Mouse (Mus musculus) embryonic facial prominence, embryonic 13.5 days (tissue): Measurements from ENCODE around the gene Lnpep. TPM values are rescaled to one million over a fixed set of nuclear protein-coding genes. Genes with fewer than 3 reads are reported as not detected.
A peak's percentile ranks its signal among the peaks of the same experiment; 100 is the strongest.

Source experiments
- ATAC-seq: fragments of 200-750 bp; cut with Nextera tagmentation; 2 replicates; pipeline ENCODE4 v1.8.0; 2017; ENCODE audit warnings: low read depth; ENCODE audit not compliant: insufficient number of reproducible peaks, insufficient read depth, low FRiP score, low TSS enrichment
- H3K27ac ChIP-seq: fragments of 300-500 bp; sonication (generic); 2 replicates; pipeline ENCODE4 v1.5.1; 2015; ENCODE audit warnings: moderate library complexity, mild to moderate bottlenecking, inconsistent platforms
- H3K27me3 ChIP-seq: fragments of 300-500 bp; sonication (generic); 2 replicates; pipeline ENCODE4 v1.6.1; 2015; ENCODE audit warnings: mild to moderate bottlenecking, inconsistent platforms
- H3K36me3 ChIP-seq: fragments of 300-500 bp; sonication (generic); 2 replicates; pipeline ENCODE4 v1.6.1; 2015; ENCODE audit warnings: mild to moderate bottlenecking, inconsistent platforms
- H3K4me1 ChIP-seq: fragments of 300-500 bp; sonication (generic); 2 replicates; pipeline ENCODE4 v1.6.1; 2015; ENCODE audit warnings: inconsistent platforms
- H3K4me2 ChIP-seq: fragments of 300-500 bp; sonication (generic); 2 replicates; pipeline ENCODE4 v1.6.1; 2015; ENCODE audit warnings: moderate library complexity, mild to moderate bottlenecking, inconsistent platforms
- H3K4me3 ChIP-seq: fragments of 300-500 bp; sonication (generic); 2 replicates; pipeline ENCODE4 v1.5.1; 2015; ENCODE audit warnings: mild to moderate bottlenecking, inconsistent platforms
- H3K9ac ChIP-seq: fragments of 300-500 bp; sonication (generic); 2 replicates; pipeline ENCODE4 v1.6.1; 2015; ENCODE audit warnings: mild to moderate bottlenecking, inconsistent platforms
- H3K9me3 ChIP-seq: fragments of 300-500 bp; sonication (generic); 2 replicates; pipeline ENCODE4 v1.6.1; 2016; ENCODE audit warnings: inconsistent platforms
- WGBS: fragments of 180-500 bp; shearing (Covaris S2); methylation state at CpG from one replicate; pipeline ENCODE4 v1.1.7; 2015; ENCODE audit warnings: mixed read lengths; 5-methylcytosine and 5-hydroxymethylcytosine counted together
- polyA plus RNA-seq: library from polyadenylated mRNA; unstranded; fragments of >200 nt; fragmentation: Nextera tagmentation; extraction: Ambion mirVana; gene quantifications from 2 replicates; pipeline ENCODE4 v1.2.1, GENCODE M21; 2015

The Lnpep gene
- polyA plus RNA-seq, 1 experiment from 2014 or later = 11.5 TPM

DNA sequence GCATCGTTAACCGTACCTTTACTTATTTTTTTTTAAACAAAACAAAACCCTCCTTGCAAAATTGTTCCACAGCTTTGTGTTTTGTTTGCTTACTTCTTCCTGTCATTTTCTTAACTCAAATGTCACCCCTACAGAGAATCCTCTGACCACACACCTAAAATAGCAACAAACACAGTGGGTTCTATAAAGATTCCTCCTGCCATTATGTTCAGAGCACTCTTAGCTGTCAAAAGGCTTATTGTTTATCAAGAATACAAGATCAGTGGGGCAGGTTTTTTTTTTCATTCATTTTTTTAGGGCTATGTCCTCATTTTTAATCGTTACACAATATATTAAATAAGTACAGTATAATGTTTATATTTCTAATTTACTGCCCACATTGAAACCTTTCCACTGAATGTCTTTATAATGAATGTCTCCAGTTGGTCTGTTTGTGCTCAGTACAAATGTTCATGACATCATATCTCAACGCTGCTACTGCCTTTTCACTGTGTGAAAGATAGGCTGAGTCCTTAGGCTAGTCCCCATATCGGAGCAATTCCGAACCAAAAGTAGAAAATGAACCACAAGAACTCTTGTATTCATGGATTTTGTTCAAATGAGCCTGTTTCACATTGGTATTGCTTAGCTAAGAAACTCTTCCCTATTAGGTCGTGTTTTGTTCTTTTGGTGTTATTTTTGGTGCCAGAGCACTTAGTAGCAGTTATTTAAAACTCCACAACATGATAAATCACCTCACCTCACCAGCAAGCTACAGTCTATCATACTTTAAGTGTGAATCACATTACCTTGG, 1.2 kb upstream of the Lnpep start:
- WGBS = 53% methylated on average over 7 of the region's 7 CpGs
- Histone ChIP-seq H3K4me3 (peak overlapping the region; percentile 94), H3K4me2 (peak overlapping the region; percentile 68), H3K9ac (peak overlapping the region; percentile 95), H3K9me3 (no peaks in the 10 kb centered on the region), H3K27ac (peak overlapping the region; percentile 100), H3K36me3 (no peaks in the 10 kb centered on the region), H3K4me1 (peaks cover 5% of the 10 kb centered on the region), H3K27me3 (no peaks in the 10 kb centered on the region)
- no peak for ATAC-seq

GRCm38 (mm10) chr17:17624421-17624956, 361 bp downstream of the Lnpep start:
- ATAC-seq = peak; percentile 99
- Histone ChIP-seq H3K9ac (peak overlapping the region; percentile 95), H3K4me3 (peak overlapping the region; percentile 94), H3K27ac (peak overlapping the region; percentile 100), H3K4me2 (peak overlapping the region; percentile 68), H3K4me1 (peaks cover 5% of the 10 kb centered on the region), H3K9me3 (no peaks in the 10 kb centered on the region), H3K27me3 (no peaks in the 10 kb centered on the region), H3K36me3 (no peaks in the 10 kb centered on the region)
- WGBS = under 1% methylated on average over 51 of the region's 51 CpGs

DNA sequence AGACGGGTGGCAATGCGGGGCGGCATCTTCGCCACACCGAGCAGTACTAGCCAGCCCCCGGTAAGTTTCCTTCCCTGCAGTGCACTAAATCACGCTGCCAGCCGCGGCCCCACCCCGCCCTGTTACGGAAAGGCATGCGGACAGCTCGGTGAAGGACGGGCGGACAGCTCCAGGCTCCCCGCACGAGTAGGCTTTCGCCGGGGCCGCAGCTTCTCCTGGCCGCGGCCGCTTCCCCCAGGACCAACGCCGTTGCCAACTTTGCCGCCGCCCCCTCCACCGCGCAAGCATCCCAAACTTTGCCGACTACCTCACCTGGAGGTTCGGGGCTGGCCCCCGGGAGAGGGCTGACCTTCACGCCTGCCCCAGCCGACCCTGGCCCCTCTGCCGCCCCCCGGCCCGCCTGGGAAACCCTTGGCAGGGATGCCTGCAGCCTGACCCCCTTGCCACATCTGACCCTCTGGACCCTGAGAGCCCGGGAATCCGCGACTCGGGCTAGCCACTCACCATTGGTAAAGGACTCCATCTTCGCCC, 895 bp downstream of the Lnpep start:
- H3K4me1 ChIP-seq = peaks cover 5% of the 10 kb centered on the region
- ATAC-seq = 0 out of 2 replicates have a peak, but pooled peaks have one; percentile 0
- H3K27ac ChIP-seq = peak overlapping the region; percentile 100
- H3K4me3 ChIP-seq = peak overlapping the region; percentile 94
- no peaks in the 10 kb centered on the region for H3K9me3 ChIP-seq
- H3K27me3 ChIP-seq = no peaks in the 10 kb centered on the region
- H3K4me2 ChIP-seq = peak overlapping the region; percentile 68
- H3K36me3 ChIP-seq = no peaks in the 10 kb centered on the region
- WGBS = under 1% methylated on average over 42 of the region's 42 CpGs
- H3K9ac ChIP-seq = peak overlapping the region; percentile 95

DNA sequence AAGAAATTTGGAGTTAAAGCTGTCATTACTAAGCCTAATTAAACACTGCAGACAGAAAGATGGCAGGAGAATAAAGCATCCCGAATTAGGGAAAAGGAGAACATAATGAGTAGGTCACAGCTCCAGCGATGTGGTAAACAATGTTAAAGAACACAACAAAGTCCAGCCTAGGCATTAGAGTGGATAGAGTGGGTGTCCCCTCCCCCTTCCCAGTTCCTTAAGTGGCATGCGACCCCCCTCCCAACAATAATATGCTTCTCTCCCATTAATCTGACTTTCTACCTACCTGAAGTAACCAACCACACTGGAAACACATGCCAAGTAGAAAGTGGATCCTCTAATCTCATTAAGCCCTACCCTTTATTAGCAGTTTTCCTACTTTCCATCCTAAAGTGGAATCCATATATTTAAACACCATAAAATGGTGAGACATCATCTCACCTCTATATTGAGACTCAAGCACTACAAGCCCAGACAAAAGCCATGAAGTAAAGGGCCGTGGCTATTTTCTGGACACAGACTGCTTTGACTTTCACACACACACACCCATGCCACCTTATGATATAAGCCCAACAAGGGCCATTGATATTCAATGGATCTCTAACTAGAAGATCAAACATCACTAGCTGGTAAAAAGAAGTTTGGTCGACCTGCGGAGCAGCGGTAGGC, 1.5 kb downstream of the Lnpep start:
- peak overlapping the region; percentile 100 for H3K27ac ChIP-seq
- H3K4me2 ChIP-seq = peak overlapping the region; percentile 68
- peaks cover 7% of the 10 kb centered on the region for H3K4me1 ChIP-seq
- no peaks in the 10 kb centered on the region for H3K36me3 ChIP-seq
- no peaks in the 10 kb centered on the region for H3K9me3 ChIP-seq
- no peaks in the 10 kb centered on the region for H3K27me3 ChIP-seq
- H3K9ac ChIP-seq = peak overlapping the region; percentile 95
- peak overlapping the region; percentile 94 for H3K4me3 ChIP-seq
- ATAC-seq = no peak
- 4% methylated on average over 7 of the region's 7 CpGs for WGBS

DNA sequence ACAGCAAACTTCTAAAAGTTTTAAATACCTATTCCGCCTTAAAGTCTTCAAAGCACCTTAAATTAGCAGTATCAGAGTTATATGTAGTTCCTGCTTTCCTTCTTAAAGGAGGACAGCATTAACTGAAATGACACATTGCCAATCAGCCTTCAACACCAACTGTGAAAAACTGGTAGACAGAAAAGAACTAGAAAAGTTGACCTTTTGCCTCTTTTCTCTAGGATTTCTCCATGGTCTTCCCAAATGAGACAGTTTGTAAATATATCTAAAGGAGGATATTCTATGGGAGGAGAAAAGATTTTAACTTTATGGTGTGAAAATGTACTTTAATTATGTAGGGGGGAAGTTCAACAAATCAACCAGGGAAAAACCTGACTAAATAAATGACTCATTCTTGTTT, 2.3 kb downstream of the Lnpep start:
- no peaks in the 10 kb centered on the region for H3K27me3 ChIP-seq
- peaks cover 8% of the 10 kb centered on the region for H3K4me1 ChIP-seq
- H3K4me2 ChIP-seq = 0 out of 2 replicates have a peak overlapping the region, but pooled peaks have one; percentile 68
- H3K9me3 ChIP-seq = no peaks in the 10 kb centered on the region
- H3K9ac ChIP-seq = no peak overlapping the region
- ATAC-seq = no peak
- 100% methylated on average over 1 of the region's 1 CpGs for WGBS
- no peaks in the 10 kb centered on the region for H3K36me3 ChIP-seq
- H3K27ac ChIP-seq = no peak overlapping the region
- no peak overlapping the region for H3K4me3 ChIP-seq

GRCm38 (mm10) chr17:17621586-17621985, 3.3 kb downstream of the Lnpep start:
- H3K9ac ChIP-seq = no peak overlapping the region
- no peaks in the 10 kb centered on the region for H3K27me3 ChIP-seq
- WGBS = 74% methylated on average over 3 of the region's 3 CpGs
- H3K27ac ChIP-seq = no peak overlapping the region
- no peak overlapping the region for H3K4me2 ChIP-seq
- H3K4me1 ChIP-seq = peaks cover 8% of the 10 kb centered on the region
- no peaks in the 10 kb centered on the region for H3K9me3 ChIP-seq
- ATAC-seq = no peak
- H3K4me3 ChIP-seq = no peak overlapping the region
- H3K36me3 ChIP-seq = no peaks in the 10 kb centered on the region

DNA sequence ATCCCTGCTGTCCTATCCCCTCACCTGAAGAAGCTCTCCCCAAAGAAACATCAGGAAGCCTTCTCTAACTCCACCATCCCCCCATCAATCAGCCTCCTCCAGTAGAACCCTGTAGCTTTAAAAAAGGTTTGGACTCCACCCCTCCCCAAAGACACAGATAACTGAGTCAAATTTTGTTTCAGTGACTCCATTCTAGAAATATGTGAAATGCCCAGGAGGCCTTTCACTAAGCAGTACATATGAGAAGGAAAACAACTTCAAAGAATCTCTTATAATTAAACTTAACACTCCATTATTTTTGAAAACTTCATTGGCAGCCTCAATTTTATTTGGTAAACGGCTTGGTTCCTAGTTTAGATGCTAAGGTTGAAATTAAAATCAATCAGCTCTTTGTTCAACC, 6.4 kb downstream of the Lnpep start:
- Histone ChIP-seq H3K4me1 (peaks cover 8% of the 10 kb centered on the region), H3K27me3 (no peaks in the 10 kb centered on the region), H3K9ac (no peak overlapping the region), H3K4me3 (no peak overlapping the region), H3K9me3 (no peaks in the 10 kb centered on the region), H3K36me3 (no peaks in the 10 kb centered on the region), H3K27ac (no peak overlapping the region), H3K4me2 (no peak overlapping the region)
- no peak for ATAC-seq
- whole genome bisulfite sequencing = 38% methylated on average over 1 of the region's 1 CpGs

DNA sequence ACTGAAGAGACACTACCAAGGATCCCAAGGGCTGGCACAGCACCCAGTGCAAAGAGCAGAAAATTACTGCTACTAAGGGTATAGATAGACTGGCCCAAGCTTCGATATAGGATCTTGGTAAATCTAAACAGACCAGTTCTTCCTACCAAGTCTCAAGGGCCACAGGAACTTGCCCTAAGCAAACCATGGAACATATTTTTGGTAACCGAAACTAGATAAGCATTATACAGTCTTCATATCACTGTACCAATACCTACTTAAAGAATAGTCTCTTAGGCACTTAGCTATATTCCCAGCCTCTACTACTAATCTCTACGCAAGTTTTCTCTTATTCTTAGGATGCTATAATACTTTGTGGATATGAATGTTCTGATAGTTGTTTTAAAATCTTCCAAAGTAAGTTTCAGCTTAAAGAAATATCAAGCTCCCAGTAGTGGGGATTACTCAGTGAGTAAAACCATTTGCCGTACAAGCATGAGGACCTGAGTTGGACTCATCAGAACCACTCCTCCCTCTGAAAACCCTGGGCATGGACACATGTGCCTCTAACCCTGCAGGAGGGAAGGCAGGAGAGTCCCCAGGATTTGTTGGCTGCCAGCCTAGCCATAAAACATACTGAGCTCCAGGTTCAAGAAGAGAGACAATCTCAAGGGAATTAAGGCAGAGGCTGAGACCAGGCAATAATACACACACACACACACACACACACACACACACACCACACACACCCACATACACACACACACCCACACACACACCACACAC, 7.2 kb downstream of the Lnpep start:
- H3K36me3 ChIP-seq = no peaks in the 10 kb centered on the region
- ATAC-seq = no peak
- 88% methylated on average over 4 of the region's 4 CpGs for WGBS
- H3K27ac ChIP-seq = no peak overlapping the region
- H3K4me2 ChIP-seq = no peak overlapping the region
- H3K9me3 ChIP-seq = no peaks in the 10 kb centered on the region
- H3K4me1 ChIP-seq = peaks cover 3% of the 10 kb centered on the region
- H3K27me3 ChIP-seq = no peaks in the 10 kb centered on the region
- no peak overlapping the region for H3K9ac ChIP-seq
- H3K4me3 ChIP-seq = no peak overlapping the region

- no peaks in the 10 kb centered on the region for H3K4me1 ChIP-seq
- H3K9ac ChIP-seq = no peak overlapping the region
- 85% methylated on average over 2 of the region's 2 CpGs for WGBS
- no peaks in the 10 kb centered on the region for H3K36me3 ChIP-seq
- H3K4me2 ChIP-seq = no peak overlapping the region
- no peaks in the 10 kb centered on the region for H3K27me3 ChIP-seq
- H3K9me3 ChIP-seq = peaks cover 3% of the 10 kb centered on the region; the same call in 1 of the 2 replicates
- ATAC-seq = no peak
- no peak overlapping the region for H3K27ac ChIP-seq
- H3K4me3 ChIP-seq = no peak overlapping the region
Observed at GRCm38 (mm10) chr17:17612336-17612735, 12.5 kb downstream of the Lnpep start.

- WGBS = 59% methylated on average over 3 of the region's 3 CpGs
- Histone ChIP-seq H3K9me3 (peaks cover 3% of the 10 kb centered on the region; the same call in 1 of the 2 replicates), H3K27me3 (no peaks in the 10 kb centered on the region), H3K36me3 (no peaks in the 10 kb centered on the region), H3K4me3 (no peak overlapping the region), H3K9ac (no peak overlapping the region), H3K4me2 (no peak overlapping the region), H3K27ac (no peak overlapping the region), H3K4me1 (no peaks in the 10 kb centered on the region)
- ATAC-seq = no peak
Observed at GRCm38 (mm10) chr17:17609523-17609922, 15.3 kb downstream of the Lnpep start.

GRCm38 (mm10) chr17:17608416-17608988, 16.3 kb downstream of the Lnpep start:
- H3K27ac ChIP-seq = no peak overlapping the region
- no peaks in the 10 kb centered on the region for H3K36me3 ChIP-seq
- H3K27me3 ChIP-seq = no peaks in the 10 kb centered on the region
- H3K4me3 ChIP-seq = no peak overlapping the region
- H3K9ac ChIP-seq = no peak overlapping the region
- WGBS = 84% methylated on average over 5 of the region's 5 CpGs
- H3K4me2 ChIP-seq = no peak overlapping the region
- peaks cover 3% of the 10 kb centered on the region; the same call in 1 of the 2 replicates for H3K9me3 ChIP-seq
- ATAC-seq = no peak
- no peaks in the 10 kb centered on the region for H3K4me1 ChIP-seq
